Mouse (Mus musculus): ENCODE data around the gene Acod1. TPM values are rescaled to one million over a fixed set of nuclear protein-coding genes. Genes with fewer than 3 reads are reported as not detected.

The Acod1 gene
- polyA plus RNA-seq, 1 experiment from 2014 or later, result not detected

GRCm38 (mm10) chr14:103069465-103069863 lies 22.7 kb downstream of the Acod1 start:
- WGBS, result 20% methylated on average over 12 of the region's 12 CpGs
- ATAC-seq (ENCODE audit: low FRiP score), result no peak; the same call in 1 of the 2 replicates
- H3K27me3 ChIP-seq (ENCODE audit: control insufficient read depth, insufficient read depth, low read length), result no peaks in the 10 kb centered on the region

GRCm38 (mm10) chr14:103069864-103070611 lies 23.3 kb downstream of the Acod1 start, which contains the start of gene Cln5:
Cln5 (plus strand) TSS chr14:103070216.
- peak within 1 kb of the TSS; percentile 81 for H3K27ac ChIP-seq (ENCODE audit: low read depth, low read length)
- WGBS, result under 1% methylated on average over 47 of the region's 65 CpGs

More at GRCm38 (mm10) chr14:103069465-103069863, 22.7 kb downstream of the Acod1 start:
- Histone ChIP-seq H3K9me3 (ENCODE audit: control insufficient read depth, low read length) (no peaks in the 10 kb centered on the region), H3K9ac (ENCODE audit: low read depth, low read length) (peak overlapping the region; percentile 62), H3K36me3 (ENCODE audit: control insufficient read depth, insufficient read depth, low read length) (no peaks in the 10 kb centered on the region), H3K4me2 (replicated peaks; ENCODE audit: low read depth, low read length) (peak overlapping the region; percentile 46), H3K4me3 (ENCODE audit: low read depth, low read length) (peak overlapping the region; percentile 65), H3K27ac (ENCODE audit: low read depth, low read length) (peak overlapping the region; percentile 81), H3K4me1 (replicated peaks; ENCODE audit: control insufficient read depth, insufficient read depth, low read length) (no peaks in the 10 kb centered on the region)
- no peak for DNase-seq (ENCODE audit: low spot score)

GRCm38 (mm10) chr14:103070790-103071189 lies 24.0 kb downstream of the Acod1 start:
- Histone ChIP-seq H3K27me3 (ENCODE audit: control insufficient read depth, insufficient read depth, low read length) (no peaks in the 10 kb centered on the region), H3K4me3 (ENCODE audit: low read depth, low read length) (peak overlapping the region; percentile 65), H3K9ac (ENCODE audit: low read depth, low read length) (peak overlapping the region; percentile 77; the same call in 1 of the 2 replicates), H3K4me1 (replicated peaks; ENCODE audit: control insufficient read depth, insufficient read depth, low read length) (no peaks in the 10 kb centered on the region), H3K27ac (ENCODE audit: low read depth, low read length) (no peak overlapping the region), H3K36me3 (ENCODE audit: control insufficient read depth, insufficient read depth, low read length) (no peaks in the 10 kb centered on the region), H3K4me2 (replicated peaks; ENCODE audit: low read depth, low read length) (peak overlapping the region; percentile 46), H3K9me3 (ENCODE audit: control insufficient read depth, low read length) (no peaks in the 10 kb centered on the region)
- 5% methylated on average over 10 of the region's 10 CpGs for WGBS
- DNase-seq (ENCODE audit: low spot score) (no peak), ATAC-seq (ENCODE audit: low FRiP score) (no peak)

More at GRCm38 (mm10) chr14:103069864-103070611, 23.3 kb downstream of the Acod1 start, which contains the start of gene Cln5:
- ATAC-seq (ENCODE audit: low FRiP score), result peak; percentile 97
- Histone ChIP-seq H3K27me3 (ENCODE audit: control insufficient read depth, insufficient read depth, low read length) (no peaks in the 10 kb centered on the region), H3K9me3 (ENCODE audit: control insufficient read depth, low read length) (no peaks in the 10 kb centered on the region), H3K36me3 (ENCODE audit: control insufficient read depth, insufficient read depth, low read length) (no peaks in the 10 kb centered on the region), H3K9ac (ENCODE audit: low read depth, low read length) (peak within 1 kb of the TSS; percentile 77), H3K4me3 (ENCODE audit: low read depth, low read length) (peak within 1 kb of the TSS; percentile 65), H3K4me2 (replicated peaks; ENCODE audit: low read depth, low read length) (peak within 1 kb of the TSS; percentile 46), H3K4me1 (replicated peaks; ENCODE audit: control insufficient read depth, insufficient read depth, low read length) (no peaks in the 10 kb centered on the region)
- DNase-seq (ENCODE audit: low spot score), result peak; percentile 97

GRCm38 (mm10) chr14:103071471-103071870 lies 24.7 kb downstream of the Acod1 start:
- Histone ChIP-seq H3K27ac (ENCODE audit: low read depth, low read length) (no peak overlapping the region), H3K9me3 (ENCODE audit: control insufficient read depth, low read length) (no peaks in the 10 kb centered on the region), H3K4me3 (ENCODE audit: low read depth, low read length) (no peak overlapping the region), H3K36me3 (ENCODE audit: control insufficient read depth, insufficient read depth, low read length) (no peaks in the 10 kb centered on the region), H3K27me3 (ENCODE audit: control insufficient read depth, insufficient read depth, low read length) (no peaks in the 10 kb centered on the region), H3K9ac (ENCODE audit: low read depth, low read length) (no peak overlapping the region), H3K4me2 (replicated peaks; ENCODE audit: low read depth, low read length) (no peak overlapping the region), H3K4me1 (replicated peaks; ENCODE audit: control insufficient read depth, insufficient read depth, low read length) (no peaks in the 10 kb centered on the region)
- 89% methylated on average over 12 of the region's 12 CpGs for WGBS
- ATAC-seq (ENCODE audit: low FRiP score) (no peak), DNase-seq (ENCODE audit: low spot score) (no peak)

GRCm38 (mm10) chr14:103072731-103073130 lies 26.0 kb downstream of the Acod1 start:
- 91% methylated on average over 4 of the region's 4 CpGs for WGBS
- ATAC-seq (ENCODE audit: low FRiP score) (no peak), DNase-seq (ENCODE audit: low spot score) (no peak)
- Histone ChIP-seq H3K9me3 (ENCODE audit: control insufficient read depth, low read length) (no peaks in the 10 kb centered on the region), H3K9ac (ENCODE audit: low read depth, low read length) (no peak overlapping the region), H3K27me3 (ENCODE audit: control insufficient read depth, insufficient read depth, low read length) (no peaks in the 10 kb centered on the region), H3K27ac (ENCODE audit: low read depth, low read length) (no peak overlapping the region), H3K4me2 (replicated peaks; ENCODE audit: low read depth, low read length) (no peak overlapping the region), H3K36me3 (ENCODE audit: control insufficient read depth, insufficient read depth, low read length) (0 out of 2 replicates have a peak, but pooled peaks cover 2% of the 10 kb centered on the region), H3K4me3 (ENCODE audit: low read depth, low read length) (no peak overlapping the region), H3K4me1 (replicated peaks; ENCODE audit: control insufficient read depth, insufficient read depth, low read length) (no peaks in the 10 kb centered on the region)

- no peak for ATAC-seq (ENCODE audit: low FRiP score)
- DNase-seq (ENCODE audit: low spot score), result no peak
- 84% methylated on average over 8 of the region's 8 CpGs for WGBS
Observed at GRCm38 (mm10) chr14:103073825-103074224, 27.0 kb downstream of the Acod1 start.

GRCm38 (mm10) chr14:103075166-103075565 lies 28.4 kb downstream of the Acod1 start:
- Histone ChIP-seq H3K27me3 (ENCODE audit: control insufficient read depth, insufficient read depth, low read length) (no peaks in the 10 kb centered on the region), H3K36me3 (ENCODE audit: control insufficient read depth, insufficient read depth, low read length) (0 out of 2 replicates have a peak, but pooled peaks cover 2% of the 10 kb centered on the region), H3K9me3 (ENCODE audit: control insufficient read depth, low read length) (no peaks in the 10 kb centered on the region), H3K4me2 (replicated peaks; ENCODE audit: low read depth, low read length) (no peak overlapping the region), H3K4me1 (replicated peaks; ENCODE audit: control insufficient read depth, insufficient read depth, low read length) (no peaks in the 10 kb centered on the region), H3K27ac (ENCODE audit: low read depth, low read length) (no peak overlapping the region), H3K4me3 (ENCODE audit: low read depth, low read length) (no peak overlapping the region), H3K9ac (ENCODE audit: low read depth, low read length) (no peak overlapping the region)
- DNase-seq (ENCODE audit: low spot score), result no peak
- WGBS, result 67% methylated on average over 7 of the region's 7 CpGs
- ATAC-seq (ENCODE audit: low FRiP score), result no peak

More at GRCm38 (mm10) chr14:103073825-103074224, 27.0 kb downstream of the Acod1 start:
- Histone ChIP-seq H3K27ac (ENCODE audit: low read depth, low read length) (no peak overlapping the region), H3K36me3 (ENCODE audit: control insufficient read depth, insufficient read depth, low read length) (0 out of 2 replicates have a peak, but pooled peaks cover 2% of the 10 kb centered on the region), H3K4me3 (ENCODE audit: low read depth, low read length) (no peak overlapping the region), H3K9ac (ENCODE audit: low read depth, low read length) (no peak overlapping the region), H3K4me2 (replicated peaks; ENCODE audit: low read depth, low read length) (no peak overlapping the region), H3K27me3 (ENCODE audit: control insufficient read depth, insufficient read depth, low read length) (no peaks in the 10 kb centered on the region), H3K9me3 (ENCODE audit: control insufficient read depth, low read length) (no peaks in the 10 kb centered on the region), H3K4me1 (replicated peaks; ENCODE audit: control insufficient read depth, insufficient read depth, low read length) (no peaks in the 10 kb centered on the region)

- Histone ChIP-seq H3K4me3 (ENCODE audit: low read depth, low read length) (no peak overlapping the region), H3K4me1 (replicated peaks; ENCODE audit: control insufficient read depth, insufficient read depth, low read length) (no peaks in the 10 kb centered on the region), H3K9me3 (ENCODE audit: control insufficient read depth, low read length) (no peaks in the 10 kb centered on the region), H3K4me2 (replicated peaks; ENCODE audit: low read depth, low read length) (no peak overlapping the region), H3K36me3 (ENCODE audit: control insufficient read depth, insufficient read depth, low read length) (0 out of 2 replicates have a peak, but pooled peaks cover 2% of the 10 kb centered on the region), H3K9ac (ENCODE audit: low read depth, low read length) (no peak overlapping the region), H3K27ac (ENCODE audit: low read depth, low read length) (no peak overlapping the region), H3K27me3 (ENCODE audit: control insufficient read depth, insufficient read depth, low read length) (no peaks in the 10 kb centered on the region)
- WGBS, result 95% methylated on average over 9 of the region's 9 CpGs
- ATAC-seq (ENCODE audit: low FRiP score) (no peak), DNase-seq (ENCODE audit: low spot score) (no peak)
Observed at GRCm38 (mm10) chr14:103077272-103078005, 30.7 kb downstream of the Acod1 start.

All from hindbrain, embryonic 11.5 days (tissue).